Mouse (Mus musculus) forebrain, embryonic 14.5 days (tissue): Measurements from ENCODE around the gene Nploc4. TPM values are rescaled to one million over a fixed set of nuclear protein-coding genes. Genes with fewer than 3 reads are reported as not detected.
A peak's percentile ranks its signal among the peaks of the same experiment; 100 is the strongest.

Experiments used
- ATAC-seq: fragments of 200-750 bp; cut with Nextera tagmentation; 2 replicates; pipeline ENCODE4 v1.8.0; 2017; ENCODE audit warnings: mild to moderate bottlenecking, moderate library complexity
- DNase-seq: peaks from one replicate; pipeline ENCODE4 v3.0.0-alpha.2; 2015; ENCODE audit warnings: low spot score
- H3K27ac ChIP-seq: fragments of 300-500 bp; sonication (generic); 2 replicates; pipeline ENCODE4 v1.5.1; 2014; ENCODE audit warnings: low read depth, mild to moderate bottlenecking, control low read depth, low read length, moderate library complexity
- H3K27me3 ChIP-seq: fragments of 300-500 bp; sonication (generic); replicated peaks from 2 replicates; pipeline ENCODE4 v1.6.1; 2014; ENCODE audit warnings: low read length, control low read depth, mixed read lengths; ENCODE audit not compliant: control insufficient read depth, insufficient read depth
- H3K36me3 ChIP-seq: fragments of 300-500 bp; sonication (generic); 2 replicates; pipeline ENCODE4 v1.6.1; 2014; ENCODE audit warnings: low read length, control low read depth; ENCODE audit not compliant: control insufficient read depth, insufficient read depth
- H3K4me1 ChIP-seq: fragments of 300-500 bp; sonication (generic); 2 replicates; pipeline ENCODE4 v1.6.1; 2014; ENCODE audit warnings: antibody characterized with exemption, low read length, control low read depth; ENCODE audit not compliant: control insufficient read depth, insufficient read depth
- H3K4me2 ChIP-seq: fragments of 300-500 bp; sonication (generic); 2 replicates; pipeline ENCODE4 v1.6.1; 2014; ENCODE audit warnings: mild to moderate bottlenecking, control low read depth, low read length
- H3K4me3 ChIP-seq: fragments of 300-500 bp; sonication (generic); 2 replicates; pipeline ENCODE4 v1.5.1; 2014; ENCODE audit warnings: low read depth, low read length, control low read depth
- H3K9ac ChIP-seq: fragments of 300-500 bp; sonication (generic); 2 replicates; pipeline ENCODE4 v1.6.1; 2014; ENCODE audit warnings: mild to moderate bottlenecking, low read length, control low read depth, moderate library complexity
- H3K9me3 ChIP-seq: fragments of 300-500 bp; sonication (generic); replicated peaks from 2 replicates; pipeline ENCODE4 v1.6.1; 2016; ENCODE audit warnings: low read length, control low read depth, mixed read lengths; ENCODE audit not compliant: control insufficient read depth
- WGBS: fragments of 180-500 bp; shearing (Covaris S2); extraction: QIAGEN DNeasy Blood & Tissue Kit; methylation state at CpG from one replicate; pipeline ENCODE4 v1.1.7; 2014; 5-methylcytosine and 5-hydroxymethylcytosine counted together
- polyA plus RNA-seq: library from polyadenylated mRNA; unstranded; fragments of >200 nt; fragmentation: Nextera tagmentation; extraction: Ambion mirVana; gene quantifications from 2 replicates; pipeline ENCODE4 v1.2.1, GENCODE M21; 2014

The Nploc4 gene
- polyA plus RNA-seq, 1 experiment from 2014 or later: 29.9 TPM

DNA sequence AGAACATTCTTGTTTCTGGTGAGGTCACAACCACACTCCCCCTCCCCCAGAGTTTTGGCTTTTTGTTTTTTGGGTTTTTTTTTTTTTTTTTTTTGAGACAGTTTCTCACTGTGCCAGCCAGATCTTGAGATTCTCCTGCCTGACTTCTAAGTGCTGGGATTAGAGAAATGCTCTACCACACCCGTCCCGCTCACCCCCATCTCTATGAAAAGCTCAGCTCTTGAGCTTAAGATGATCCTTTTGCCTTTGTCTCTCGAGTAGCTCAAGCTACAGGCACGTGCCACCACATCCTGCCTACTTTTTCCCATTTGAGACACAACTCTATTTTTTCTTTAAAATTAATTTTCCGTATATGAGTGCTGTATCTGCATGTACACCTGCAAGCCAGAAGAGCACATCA is 26.9 kb upstream of the Nploc4 start:
- peaks cover 11% of the 10 kb centered on the region for H3K4me1 ChIP-seq
- H3K9ac ChIP-seq: no peak overlapping the region
- no peak for DNase-seq
- H3K27ac ChIP-seq: no peak overlapping the region
- H3K9me3 ChIP-seq: no peaks in the 10 kb centered on the region
- 90% methylated on average over 5 of the region's 5 CpGs for WGBS
- H3K27me3 ChIP-seq: no peaks in the 10 kb centered on the region
- no peak overlapping the region for H3K4me2 ChIP-seq
- peaks cover 56% of the 10 kb centered on the region for H3K36me3 ChIP-seq
- no peak for ATAC-seq
- no peak overlapping the region for H3K4me3 ChIP-seq

DNA sequence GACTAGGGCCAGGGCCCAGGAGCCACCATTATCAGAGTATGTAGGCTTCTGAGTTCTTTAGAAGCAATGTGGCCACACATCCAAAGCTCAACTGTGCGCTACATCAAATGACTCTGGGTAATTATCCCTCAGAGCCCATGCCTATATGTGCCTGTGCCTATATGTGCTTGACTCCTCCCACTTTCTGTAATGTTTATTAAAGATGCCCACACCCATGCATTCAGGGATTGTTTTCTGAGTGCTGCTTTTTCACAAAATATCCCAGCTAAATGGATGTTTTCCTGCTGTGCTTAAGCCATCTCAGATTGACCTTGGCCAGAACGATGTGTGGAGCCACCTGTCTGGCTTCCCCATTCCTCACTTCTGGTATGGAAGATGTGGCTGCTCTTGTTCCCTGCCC is 26.0 kb upstream of the Nploc4 start:
- no peak for ATAC-seq
- 89% methylated on average over 2 of the region's 2 CpGs for WGBS
- Histone ChIP-seq H3K36me3 (peaks cover 53% of the 10 kb centered on the region), H3K9me3 (no peaks in the 10 kb centered on the region), H3K4me1 (peaks cover 12% of the 10 kb centered on the region), H3K27ac (no peak overlapping the region), H3K9ac (no peak overlapping the region), H3K4me3 (no peak overlapping the region), H3K27me3 (no peaks in the 10 kb centered on the region), H3K4me2 (no peak overlapping the region)
- DNase-seq: no peak

DNA sequence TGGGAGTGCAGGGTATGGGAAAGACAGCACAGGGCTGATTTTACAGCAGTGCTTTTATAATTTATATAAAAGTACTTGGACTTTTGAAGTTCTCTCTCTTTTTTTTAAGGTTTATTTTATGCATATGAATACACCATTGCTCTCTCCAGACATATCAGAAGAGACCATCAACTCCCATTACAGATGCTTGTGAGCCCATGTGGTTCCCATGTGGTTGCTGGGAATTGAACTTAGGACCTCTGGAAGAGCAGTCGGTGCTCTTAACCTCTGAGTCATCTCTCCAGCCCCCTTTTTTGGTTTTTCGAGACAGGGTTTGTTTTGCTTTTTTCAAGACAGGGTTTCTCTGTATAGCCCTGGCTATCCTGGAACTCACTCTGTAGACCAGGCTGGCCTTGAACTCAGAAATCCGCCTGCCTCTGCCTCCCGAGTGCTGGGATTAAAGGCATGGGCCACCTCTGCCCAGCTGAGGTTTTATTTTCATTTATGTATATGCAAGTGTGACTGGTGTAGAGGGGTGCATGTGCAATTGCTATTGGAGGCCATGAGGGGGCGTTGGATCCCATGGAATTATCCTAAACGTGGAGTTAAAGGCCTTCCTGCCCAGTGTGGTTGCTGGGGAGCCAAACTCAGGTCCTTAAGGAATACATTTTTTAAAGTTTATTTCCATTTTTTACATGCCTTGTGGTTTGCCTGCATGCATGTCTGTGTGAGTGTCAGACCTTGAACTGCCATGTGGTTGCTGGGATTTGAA is 21.5 kb upstream of the Nploc4 start:
- peak overlapping the region; percentile 97 for H3K9ac ChIP-seq
- 74% methylated on average over 6 of the region's 6 CpGs for WGBS
- no peaks in the 10 kb centered on the region for H3K9me3 ChIP-seq
- peak overlapping the region; percentile 78 for H3K4me2 ChIP-seq
- H3K27me3 ChIP-seq: no peaks in the 10 kb centered on the region
- no peak for ATAC-seq
- peaks cover 47% of the 10 kb centered on the region for H3K36me3 ChIP-seq
- H3K27ac ChIP-seq: no peak overlapping the region
- peaks cover 3% of the 10 kb centered on the region; the same call in 1 of the 2 replicates for H3K4me1 ChIP-seq
- DNase-seq: no peak
- H3K4me3 ChIP-seq: peak overlapping the region; percentile 82

DNA sequence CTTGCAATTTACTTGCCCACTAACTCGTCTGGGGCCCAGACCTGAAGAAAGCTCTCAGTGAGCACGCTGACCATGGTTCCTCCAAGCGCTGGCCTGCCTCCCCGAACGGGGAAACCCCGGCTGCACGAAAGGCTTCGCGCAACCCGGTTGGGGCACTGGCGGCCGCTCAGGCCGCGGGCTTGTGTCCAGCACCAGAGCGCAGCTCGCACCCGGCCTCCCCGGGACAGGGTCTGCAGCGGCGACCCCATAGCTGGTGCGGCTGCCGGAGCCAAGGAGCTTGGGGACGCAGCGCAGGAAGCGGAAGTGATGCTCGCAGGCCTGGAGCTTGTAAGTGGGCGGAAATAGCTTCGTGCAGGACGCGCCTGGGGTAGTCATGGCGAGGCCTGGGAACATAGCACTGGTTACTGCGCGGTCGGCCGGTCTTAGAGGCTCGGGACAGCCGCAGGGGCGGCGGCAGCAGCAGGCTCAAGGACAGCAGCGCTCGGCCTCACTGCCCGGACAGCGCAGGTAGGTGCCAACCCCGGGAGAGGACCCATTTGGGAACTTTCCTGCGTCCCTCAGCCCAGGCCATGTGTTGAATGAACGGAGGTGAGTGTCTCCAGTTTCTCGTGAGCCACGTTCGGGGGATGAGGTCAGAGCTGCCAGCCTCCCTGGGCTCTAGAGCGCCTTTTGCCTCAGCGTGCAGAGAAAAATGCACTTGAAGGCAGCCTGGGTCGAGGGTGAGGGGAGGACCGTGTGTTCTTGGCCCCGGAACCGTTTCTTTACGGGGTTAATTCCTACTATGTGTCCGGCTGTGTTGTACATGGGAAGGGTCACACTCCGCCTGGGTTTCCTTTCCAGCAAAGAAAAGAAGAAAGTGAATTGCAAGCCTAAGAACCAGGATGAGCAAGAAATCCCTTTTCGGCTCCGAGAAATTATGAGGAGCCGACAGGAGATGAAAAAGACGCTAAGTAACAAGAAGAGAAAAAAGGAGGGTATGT is 20.6 kb upstream of the Nploc4 start, which contains the start of the genes Oxld1 and Ccdc137:
Gene Oxld1, minus strand, starts transcription at position 297 of the 980 bp plus-strand sequence.
Gene Ccdc137, plus strand, starts transcription at position 344 of the 980 bp plus-strand sequence.
- peak within 1 kb of the TSS; percentile 97 for H3K9ac ChIP-seq
- H3K4me1 ChIP-seq: peaks cover 3% of the 10 kb centered on the region; the same call in 1 of the 2 replicates
- H3K36me3 ChIP-seq: peaks cover 37% of the 10 kb centered on the region
- peak within 1 kb of the TSS; percentile 82 for H3K4me3 ChIP-seq
- WGBS: 5% methylated on average over 58 of the region's 62 CpGs
- ATAC-seq (peak; percentile 93), DNase-seq (peak; percentile 91)
- H3K27ac ChIP-seq: peak within 1 kb of the TSS; percentile 63; the same call in 1 of the 2 replicates
- H3K9me3 ChIP-seq: no peaks in the 10 kb centered on the region
- H3K4me2 ChIP-seq: peak within 1 kb of the TSS; percentile 78
- H3K27me3 ChIP-seq: no peaks in the 10 kb centered on the region

DNA sequence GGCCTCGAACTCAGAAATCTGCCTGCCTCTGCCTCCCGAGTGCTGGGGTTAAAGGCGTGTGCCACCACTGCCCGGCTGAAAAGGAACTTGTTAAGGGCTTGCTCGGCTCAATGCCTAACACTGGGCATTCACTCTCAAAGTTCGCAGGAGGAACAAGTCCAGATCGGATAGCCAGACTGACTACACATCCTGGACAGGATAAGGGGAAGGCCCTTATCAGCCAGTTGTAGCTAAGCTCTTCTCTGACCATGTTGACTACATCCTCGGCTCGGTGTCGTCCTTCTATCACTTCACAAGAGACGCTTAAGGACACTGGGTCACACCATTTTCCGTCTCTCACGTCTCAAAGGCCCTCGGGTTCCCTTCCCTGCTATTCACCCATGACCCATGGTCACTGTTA is 19.9 kb upstream of the Nploc4 start:
- H3K9me3 ChIP-seq: no peaks in the 10 kb centered on the region
- H3K27ac ChIP-seq: peak overlapping the region; percentile 63; the same call in 1 of the 2 replicates
- peak overlapping the region; percentile 78 for H3K4me2 ChIP-seq
- ATAC-seq: peak; percentile 8; the same call in 1 of the 2 replicates
- peaks cover 30% of the 10 kb centered on the region for H3K36me3 ChIP-seq
- peak overlapping the region; percentile 97 for H3K9ac ChIP-seq
- DNase-seq: no peak
- 37% methylated on average over 14 of the region's 14 CpGs for WGBS
- H3K27me3 ChIP-seq: no peaks in the 10 kb centered on the region
- peaks cover 3% of the 10 kb centered on the region; the same call in 1 of the 2 replicates for H3K4me1 ChIP-seq
- H3K4me3 ChIP-seq: peak overlapping the region; percentile 82

DNA sequence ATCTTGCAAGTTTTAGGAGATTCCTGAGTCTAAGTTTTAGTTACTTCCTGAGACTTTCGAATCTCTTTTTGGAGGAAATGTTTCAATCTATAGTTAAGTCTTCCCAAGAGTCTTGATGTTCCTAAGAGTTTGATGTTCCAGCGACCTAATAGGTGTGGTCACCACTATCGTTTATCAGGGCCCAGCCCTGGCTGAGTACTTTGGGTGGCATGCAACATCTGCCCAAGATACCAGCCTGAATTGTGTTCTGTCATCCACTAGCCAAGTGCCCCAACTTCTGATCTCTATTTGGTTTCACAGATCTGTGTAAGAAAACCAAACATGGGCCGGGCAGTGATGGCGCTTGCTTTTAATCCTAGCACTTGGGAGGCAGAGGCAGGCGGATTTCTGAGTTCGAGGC is 17.9 kb upstream of the Nploc4 start:
- no peak for DNase-seq
- Histone ChIP-seq H3K9ac (no peak overlapping the region), H3K27ac (no peak overlapping the region), H3K27me3 (no peaks in the 10 kb centered on the region), H3K4me2 (no peak overlapping the region), H3K9me3 (no peaks in the 10 kb centered on the region), H3K36me3 (peaks cover 12% of the 10 kb centered on the region), H3K4me3 (no peak overlapping the region), H3K4me1 (peaks cover 3% of the 10 kb centered on the region; the same call in 1 of the 2 replicates)
- 97% methylated on average over 7 of the region's 7 CpGs for WGBS
- ATAC-seq: no peak

DNA sequence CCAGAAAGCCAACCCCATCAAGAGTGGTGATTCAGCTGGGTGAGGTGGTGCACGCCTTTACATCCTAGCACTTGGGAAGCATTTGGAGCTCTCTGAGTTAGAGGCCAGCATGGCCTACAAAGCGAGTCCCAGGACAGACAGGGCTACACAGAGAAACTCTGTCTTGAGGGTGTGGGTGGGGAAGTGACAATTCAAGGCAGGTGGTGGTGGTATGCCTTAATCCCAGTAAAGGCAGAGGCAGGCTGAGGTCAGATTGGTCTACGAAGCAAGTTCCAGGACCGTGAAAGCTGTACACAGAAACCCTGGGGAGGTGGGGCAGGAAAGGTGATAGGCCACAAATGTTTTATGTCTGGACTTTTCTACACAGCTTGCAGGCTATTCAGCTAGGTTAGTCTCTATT is 17.5 kb upstream of the Nploc4 start:
- Histone ChIP-seq H3K27me3 (no peaks in the 10 kb centered on the region), H3K9me3 (no peaks in the 10 kb centered on the region), H3K4me2 (no peak overlapping the region), H3K4me3 (no peak overlapping the region), H3K4me1 (peaks cover 3% of the 10 kb centered on the region; the same call in 1 of the 2 replicates), H3K27ac (no peak overlapping the region), H3K9ac (no peak overlapping the region), H3K36me3 (peaks cover 8% of the 10 kb centered on the region)
- WGBS: 93% methylated on average over 4 of the region's 4 CpGs
- DNase-seq: no peak
- no peak for ATAC-seq

DNA sequence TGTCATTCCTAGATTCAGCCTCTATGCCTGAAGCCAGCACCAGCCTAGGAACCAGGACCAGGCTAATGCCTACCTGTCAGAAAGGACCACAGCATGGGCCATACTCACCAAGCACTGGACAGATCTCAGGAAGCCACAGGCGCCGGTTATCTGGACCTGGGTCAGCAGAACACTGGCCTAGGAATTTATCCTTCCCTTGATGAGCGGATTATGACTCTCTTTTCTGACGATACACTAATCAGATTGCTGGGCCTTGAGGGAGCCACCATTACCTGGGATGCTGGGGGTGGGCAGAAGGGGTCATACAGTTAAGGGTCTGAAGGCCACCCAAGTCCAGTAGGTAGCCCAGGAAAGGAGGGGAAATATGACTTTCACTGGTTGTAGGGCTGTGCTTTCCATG is 15.8 kb upstream of the Nploc4 start, which contains the start of gene Pde6g:
Gene Pde6g, minus strand, starts transcription at position 195 of the 400 bp plus-strand sequence.
- no peak within 1 kb of the TSS for H3K27ac ChIP-seq
- H3K4me1 ChIP-seq: no peaks in the 10 kb centered on the region
- no peak for DNase-seq
- 89% methylated on average over 4 of the region's 4 CpGs for WGBS
- H3K27me3 ChIP-seq: no peaks in the 10 kb centered on the region
- no peak for ATAC-seq
- H3K4me2 ChIP-seq: no peak within 1 kb of the TSS
- 0 out of 2 replicates have a peak, but pooled peaks cover 2% of the 10 kb centered on the region for H3K36me3 ChIP-seq
- H3K9me3 ChIP-seq: no peaks in the 10 kb centered on the region
- H3K4me3 ChIP-seq: no peak within 1 kb of the TSS
- H3K9ac ChIP-seq: 0 out of 2 replicates have a peak within 1 kb of the TSS, but pooled peaks have one; percentile 5
